Mouse (Mus musculus) neural tube, embryonic 11.5 days (tissue): Measurements from ENCODE around the gene Cd52. TPM values are rescaled to one million over a fixed set of nuclear protein-coding genes. Genes with fewer than 3 reads are reported as not detected.

Source experiments
- ATAC-seq: fragments of 200-750 bp; cut with Nextera tagmentation; 2 replicates; pipeline ENCODE4 v1.8.0; 2017; ENCODE audit warnings: moderate number of reproducible peaks, mild to moderate bottlenecking, moderate TSS enrichment, moderate library complexity; ENCODE audit not compliant: insufficient read depth, low FRiP score, low TSS enrichment
- DNase-seq: peaks from one replicate; pipeline ENCODE4 v3.0.0-alpha.2; 2015; ENCODE audit warnings: low spot score
- H3K27ac ChIP-seq: fragments of 300-500 bp; sonication (generic); 2 replicates; pipeline ENCODE4 v1.5.1; 2014; ENCODE audit warnings: low read depth, mild to moderate bottlenecking, low read length
- H3K27me3 ChIP-seq: fragments of 300-500 bp; sonication (generic); 2 replicates; pipeline ENCODE4 v1.6.1; 2014; ENCODE audit warnings: mild to moderate bottlenecking, low read length, mixed read lengths; ENCODE audit not compliant: control insufficient read depth, insufficient read depth
- H3K36me3 ChIP-seq: fragments of 300-500 bp; sonication (generic); 2 replicates; pipeline ENCODE4 v1.6.1; 2014; ENCODE audit warnings: mild to moderate bottlenecking, low read length, moderate library complexity, mixed read lengths; ENCODE audit not compliant: control insufficient read depth, insufficient read depth
- H3K4me1 ChIP-seq: fragments of 300-500 bp; sonication (generic); 2 replicates; pipeline ENCODE4 v1.6.1; 2014; ENCODE audit warnings: low read length, mixed read lengths; ENCODE audit not compliant: control insufficient read depth, insufficient read depth
- H3K4me2 ChIP-seq: fragments of 300-500 bp; sonication (generic); 2 replicates; pipeline ENCODE4 v1.6.1; 2014; ENCODE audit warnings: low read depth, mild to moderate bottlenecking, moderate library complexity
- H3K4me3 ChIP-seq: fragments of 300-500 bp; sonication (generic); 2 replicates; pipeline ENCODE4 v1.5.1; 2014; ENCODE audit warnings: low read depth, low read length
- H3K9ac ChIP-seq: fragments of 300-500 bp; sonication (generic); 2 replicates; pipeline ENCODE4 v1.6.1; 2014; ENCODE audit warnings: mild to moderate bottlenecking, low read length
- H3K9me3 ChIP-seq: fragments of 300-500 bp; sonication (generic); 2 replicates; pipeline ENCODE4 v1.6.1; 2016; ENCODE audit warnings: low read length; ENCODE audit not compliant: control insufficient read depth
- WGBS: fragments of 180-500 bp; shearing (Covaris S2); extraction: QIAGEN DNeasy Blood & Tissue Kit; methylation state at CpG from one replicate; pipeline ENCODE4 v1.1.7; 2014; 5-methylcytosine and 5-hydroxymethylcytosine counted together
- polyA plus RNA-seq: library from polyadenylated mRNA; unstranded; fragments of >200 nt; fragmentation: Nextera tagmentation; extraction: Ambion mirVana; gene quantifications from 2 replicates; pipeline ENCODE4 v1.2.1, GENCODE M21; 2014

Cd52 gene
- polyA plus RNA-seq, 1 experiment from 2014 or later: 6.4 TPM

GRCm38 (mm10) chr4:134101979-134102741 is 7.3 kb upstream of the Cd52 start, which contains the start of gene Ubxn11:
TSS of gene Ubxn11 (plus strand) at chr4:134102570.
- ATAC-seq (peak; percentile 90), DNase-seq (peak; percentile 88)
- Histone ChIP-seq H3K9ac (peak within 1 kb of the TSS; percentile 44), H3K9me3 (no peaks in the 10 kb centered on the region), H3K36me3 (no peaks in the 10 kb centered on the region), H3K4me1 (no peaks in the 10 kb centered on the region), H3K27ac (no peak within 1 kb of the TSS), H3K4me3 (peak within 1 kb of the TSS; percentile 49), H3K27me3 (no peaks in the 10 kb centered on the region), H3K4me2 (peak within 1 kb of the TSS; percentile 57)
- WGBS: 17% methylated on average over 34 of the region's 34 CpGs

GRCm38 (mm10) chr4:134100245-134100644 is 5.4 kb upstream of the Cd52 start:
- H3K4me1 ChIP-seq: no peaks in the 10 kb centered on the region
- no peak for DNase-seq
- H3K27me3 ChIP-seq: no peaks in the 10 kb centered on the region
- H3K36me3 ChIP-seq: no peaks in the 10 kb centered on the region
- H3K4me2 ChIP-seq: no peak overlapping the region
- 67% methylated on average over 4 of the region's 4 CpGs for WGBS
- no peaks in the 10 kb centered on the region for H3K9me3 ChIP-seq
- no peak overlapping the region for H3K27ac ChIP-seq
- H3K4me3 ChIP-seq: no peak overlapping the region
- H3K9ac ChIP-seq: no peak overlapping the region
- no peak for ATAC-seq

- WGBS: 61% methylated on average over 8 of the region's 8 CpGs
- H3K4me2 ChIP-seq: no peak overlapping the region
- H3K4me3 ChIP-seq: no peak overlapping the region
- H3K4me1 ChIP-seq: no peaks in the 10 kb centered on the region
- H3K36me3 ChIP-seq: no peaks in the 10 kb centered on the region
- no peak for DNase-seq
- no peaks in the 10 kb centered on the region for H3K27me3 ChIP-seq
- H3K9ac ChIP-seq: no peak overlapping the region
- ATAC-seq: no peak
- H3K9me3 ChIP-seq: no peaks in the 10 kb centered on the region
- H3K27ac ChIP-seq: no peak overlapping the region
Observed at GRCm38 (mm10) chr4:134098628-134099027, 3.7 kb upstream of the Cd52 start.

GRCm38 (mm10) chr4:134097015-134097608 is 2.2 kb upstream of the Cd52 start:
- no peaks in the 10 kb centered on the region for H3K4me1 ChIP-seq
- H3K36me3 ChIP-seq: no peaks in the 10 kb centered on the region
- ATAC-seq: no peak
- no peak overlapping the region for H3K4me3 ChIP-seq
- no peaks in the 10 kb centered on the region for H3K9me3 ChIP-seq
- H3K27me3 ChIP-seq: no peaks in the 10 kb centered on the region
- no peak overlapping the region for H3K4me2 ChIP-seq
- DNase-seq: no peak
- WGBS: 80% methylated on average over 5 of the region's 5 CpGs
- H3K9ac ChIP-seq: no peak overlapping the region
- no peak overlapping the region for H3K27ac ChIP-seq

- WGBS: 84% methylated on average over 3 of the region's 3 CpGs
- no peak overlapping the region for H3K9ac ChIP-seq
- no peaks in the 10 kb centered on the region for H3K36me3 ChIP-seq
- H3K27ac ChIP-seq: no peak overlapping the region
- H3K4me3 ChIP-seq: no peak overlapping the region
- H3K9me3 ChIP-seq: no peaks in the 10 kb centered on the region
- H3K27me3 ChIP-seq: no peaks in the 10 kb centered on the region
- DNase-seq: no peak
- no peak overlapping the region for H3K4me2 ChIP-seq
- no peaks in the 10 kb centered on the region for H3K4me1 ChIP-seq
- ATAC-seq: no peak
Observed at GRCm38 (mm10) chr4:134096120-134096519, 1.2 kb upstream of the Cd52 start.

GRCm38 (mm10) chr4:134094004-134094564 is 798 bp downstream of the Cd52 start:
- WGBS: 81% methylated on average over 7 of the region's 7 CpGs

GRCm38 (mm10) chr4:134092382-134093288 is 2.2 kb downstream of the Cd52 start:
- H3K4me3 ChIP-seq: no peak overlapping the region
- H3K4me1 ChIP-seq: no peaks in the 10 kb centered on the region
- WGBS: 78% methylated on average over 6 of the region's 6 CpGs
- DNase-seq (peak; percentile 28), ATAC-seq (no peak)
- no peaks in the 10 kb centered on the region for H3K27me3 ChIP-seq
- no peaks in the 10 kb centered on the region for H3K36me3 ChIP-seq
- H3K4me2 ChIP-seq: no peak overlapping the region
- H3K27ac ChIP-seq: no peak overlapping the region
- no peaks in the 10 kb centered on the region for H3K9me3 ChIP-seq
- H3K9ac ChIP-seq: no peak overlapping the region

More at GRCm38 (mm10) chr4:134094004-134094564, 798 bp downstream of the Cd52 start:
- ATAC-seq: no peak
- no peak overlapping the region for H3K27ac ChIP-seq
- no peaks in the 10 kb centered on the region for H3K4me1 ChIP-seq
- DNase-seq: no peak
- no peak overlapping the region for H3K4me2 ChIP-seq
- no peaks in the 10 kb centered on the region for H3K27me3 ChIP-seq
- H3K36me3 ChIP-seq: no peaks in the 10 kb centered on the region
- no peak overlapping the region for H3K4me3 ChIP-seq
- no peaks in the 10 kb centered on the region for H3K9me3 ChIP-seq
- no peak overlapping the region for H3K9ac ChIP-seq

GRCm38 (mm10) chr4:134091225-134091529 is 3.7 kb downstream of the Cd52 start:
- H3K9me3 ChIP-seq: no peaks in the 10 kb centered on the region
- no peak overlapping the region for H3K4me2 ChIP-seq
- H3K27me3 ChIP-seq: no peaks in the 10 kb centered on the region
- DNase-seq: no peak
- ATAC-seq: no peak
- 88% methylated on average over 6 of the region's 6 CpGs for WGBS
- H3K4me3 ChIP-seq: no peak overlapping the region
- no peak overlapping the region for H3K27ac ChIP-seq
- H3K9ac ChIP-seq: no peak overlapping the region
- H3K36me3 ChIP-seq: no peaks in the 10 kb centered on the region
- H3K4me1 ChIP-seq: no peaks in the 10 kb centered on the region
